18 mouse cellular contexts compared by ENCODE assay signal in the genomic region with DNA sequence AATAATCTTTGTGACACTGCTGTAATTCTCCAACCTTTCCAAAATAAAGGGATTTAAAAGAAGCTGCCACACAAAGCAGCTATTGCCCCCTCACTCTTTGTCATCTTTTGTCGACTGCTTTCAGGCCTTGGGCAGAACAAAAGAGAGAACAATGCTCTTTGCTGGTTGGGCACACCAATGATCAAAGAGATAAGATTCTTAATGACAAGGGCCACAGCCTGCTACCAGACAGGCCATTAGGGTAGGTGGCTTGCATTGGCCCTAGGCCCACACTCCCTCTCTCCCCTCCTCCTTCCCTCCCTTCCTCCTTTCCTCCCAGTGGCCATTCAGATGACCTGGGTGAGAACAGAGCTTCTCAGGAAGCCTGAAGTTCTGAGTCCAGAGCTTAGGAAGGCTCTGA.
DNase-seq lines count a peak whose midpoint lies in the region; ATAC-seq lines count a peak whose summit lies in the region.
"Had no signal": no experiment of that assay in that cellular context is flagged by ENCODE, and none has a peak within 500 bp of the region (broad histone marks: within the 10 kb centered on the region; RNA-seq: fewer than 3 reads in every experiment).

No protein-coding gene starts in this region.

- no peaks in the 10 kb centered on the region for H3K36me3 ChIP-seq in midbrain, embryonic 10.5 days
- no peaks in the 10 kb centered on the region for H3K36me3 ChIP-seq in midbrain, embryonic 13.5 days
- no peaks in the 10 kb centered on the region for H3K36me3 ChIP-seq in neural tube, embryonic 13.5 days
- no peaks in the 10 kb centered on the region for H3K36me3 ChIP-seq in neural tube, embryonic 15.5 days
- H3K36me3 ChIP-seq: embryonic facial prominence, embryonic 10.5 days; embryonic facial prominence, embryonic 13.5 days; heart, embryonic 13.5 days; hindbrain, embryonic 12.5 days; hindbrain, embryonic 15.5 days had no signal

- no peak for ATAC-seq in cerebellum, adult (ENCODE audit: insufficient number of reproducible peaks, low FRiP score, low TSS enrichment)
- ATAC-seq in midbrain, embryonic 13.5 days = no peak
- 0 out of 2 replicates have a peak, but pooled peaks have one; percentile 23 for ATAC-seq in neural tube, embryonic 13.5 days (ENCODE audit: low read depth)
- no peak for ATAC-seq in neural tube, embryonic 15.5 days (ENCODE audit: low FRiP score)
- no peak for ATAC-seq in megakaryocyte, adult 5-6 weeks (ENCODE audit: poor library complexity, severe bottlenecking)

- no peak overlapping the region for H3K4me2 ChIP-seq in midbrain, embryonic 13.5 days (replicated peaks)
- H3K4me2 ChIP-seq in neural tube, embryonic 13.5 days = no peak overlapping the region
- no peak overlapping the region for H3K4me2 ChIP-seq in neural tube, embryonic 15.5 days
- H3K4me2 ChIP-seq: embryonic facial prominence, embryonic 13.5 days; heart, embryonic 13.5 days; hindbrain, embryonic 12.5 days; hindbrain, embryonic 15.5 days had no signal

- WGBS in midbrain, embryonic 10.5 days = 11% methylated on average over 1 of the region's 1 CpGs
- WGBS in midbrain, embryonic 13.5 days = 10% methylated on average over 1 of the region's 1 CpGs
- WGBS in neural tube, embryonic 13.5 days = 3% methylated on average over 1 of the region's 1 CpGs
- 0% methylated on average over 1 of the region's 1 CpGs for WGBS in neural tube, embryonic 15.5 days

- no peak overlapping the region for H3K9ac ChIP-seq in midbrain, embryonic 13.5 days (replicated peaks)
- no peak overlapping the region for H3K9ac ChIP-seq in neural tube, embryonic 13.5 days
- H3K9ac ChIP-seq in neural tube, embryonic 15.5 days (replicated peaks) = no peak overlapping the region
- H3K9ac ChIP-seq: embryonic facial prominence, embryonic 13.5 days; forebrain, postnatal 0 days; heart, embryonic 13.5 days; hindbrain, embryonic 12.5 days; hindbrain, embryonic 15.5 days had no signal

- no peak overlapping the region for H3K4me3 ChIP-seq in midbrain, embryonic 10.5 days
- H3K4me3 ChIP-seq in midbrain, embryonic 13.5 days (replicated peaks) = no peak overlapping the region
- no peak overlapping the region for H3K4me3 ChIP-seq in neural tube, embryonic 13.5 days
- no peak overlapping the region for H3K4me3 ChIP-seq in neural tube, embryonic 15.5 days (replicated peaks)
- H3K4me3 ChIP-seq: embryonic facial prominence, embryonic 10.5 days; embryonic facial prominence, embryonic 13.5 days; erythroblast, embryonic 14.5 days; gastrocnemius, adult 2 months; heart, embryonic 13.5 days; hindbrain, embryonic 12.5 days; hindbrain, embryonic 15.5 days had no signal

- peak; percentile 17 to 22 for DNase-seq in cerebellum, postnatal 10 days
- DNase-seq in midbrain, embryonic 10.5 days (ENCODE audit: low spot score) = no peak
- DNase-seq: adrenal gland, postnatal 36 days; embryo, embryonic 11 days; gastrocnemius, adult 2 months; gastrocnemius, postnatal 14 days had no signal

- no peaks in the 10 kb centered on the region for H3K9me3 ChIP-seq in midbrain, embryonic 10.5 days (replicated peaks)
- no peaks in the 10 kb centered on the region; the same call in 1 of the 2 replicates for H3K9me3 ChIP-seq in midbrain, embryonic 13.5 days
- no peaks in the 10 kb centered on the region for H3K9me3 ChIP-seq in neural tube, embryonic 13.5 days
- H3K9me3 ChIP-seq in neural tube, embryonic 15.5 days (replicated peaks) = no peaks in the 10 kb centered on the region
- H3K9me3 ChIP-seq: embryonic facial prominence, embryonic 10.5 days; embryonic facial prominence, embryonic 13.5 days; heart, embryonic 13.5 days; hindbrain, embryonic 12.5 days; hindbrain, embryonic 15.5 days had no signal

- H3K4me1 ChIP-seq in midbrain, embryonic 10.5 days = peaks cover 22% of the 10 kb centered on the region
- H3K4me1 ChIP-seq in midbrain, embryonic 13.5 days (replicated peaks) = no peaks in the 10 kb centered on the region
- no peaks in the 10 kb centered on the region for H3K4me1 ChIP-seq in neural tube, embryonic 13.5 days (replicated peaks)
- H3K4me1 ChIP-seq in neural tube, embryonic 15.5 days = no peaks in the 10 kb centered on the region
- H3K4me1 ChIP-seq: heart, embryonic 13.5 days; hindbrain, embryonic 12.5 days; hindbrain, embryonic 15.5 days had no signal

- 0 out of 2 replicates have a peak overlapping the region, but pooled peaks have one; percentile 9 for H3K27ac ChIP-seq in midbrain, embryonic 10.5 days (replicated peaks)
- H3K27ac ChIP-seq in midbrain, embryonic 13.5 days = no peak overlapping the region
- no peak overlapping the region for H3K27ac ChIP-seq in neural tube, embryonic 13.5 days (replicated peaks)
- H3K27ac ChIP-seq in neural tube, embryonic 15.5 days (replicated peaks) = no peak overlapping the region
- H3K27ac ChIP-seq: embryonic facial prominence, embryonic 10.5 days; embryonic facial prominence, embryonic 13.5 days; gastrocnemius, adult 2 months; heart, embryonic 13.5 days; hindbrain, embryonic 12.5 days; hindbrain, embryonic 15.5 days had no signal

- peaks cover 87% of the 10 kb centered on the region for H3K27me3 ChIP-seq in midbrain, embryonic 10.5 days (ENCODE audit: low read depth, poor library complexity, severe bottlenecking)
- peaks cover 63% of the 10 kb centered on the region for H3K27me3 ChIP-seq in midbrain, embryonic 13.5 days
- peaks cover 66% of the 10 kb centered on the region for H3K27me3 ChIP-seq in neural tube, embryonic 13.5 days
- peaks cover 27% of the 10 kb centered on the region for H3K27me3 ChIP-seq in neural tube, embryonic 15.5 days (replicated peaks)
